Mouse (Mus musculus): ENCODE results near the gene Ms4a8a. TPM values are rescaled to one million over a fixed set of nuclear protein-coding genes. Genes with fewer than 3 reads are reported as not detected.

The Ms4a8a gene
- polyA plus RNA-seq, 1 experiment from 2014 or later: not detected

Other genes with a start within 250 kb of the Ms4a8a start
- 0.31 and 0.39 TPM in 2 replicates for gene Slc15a3, start 241.4 kb downstream of the Ms4a8a start, polyA plus RNA-seq (2015; fragmentation: Nextera tagmentation; extraction: Ambion mirVana)
- gene Tmem132a, start 211.2 kb downstream of the Ms4a8a start, polyA plus RNA-seq (2015; fragmentation: Nextera tagmentation; extraction: Ambion mirVana): 77.5 and 89.7 TPM in 2 replicates
- 93.6 and 105 TPM in 2 replicates for gene Tmem109, start 199.1 kb downstream of the Ms4a8a start, polyA plus RNA-seq (2015; fragmentation: Nextera tagmentation; extraction: Ambion mirVana)
- 48.1 and 49.4 TPM in 2 replicates for gene Prpf19, start 185.9 kb downstream of the Ms4a8a start, polyA plus RNA-seq (2015; fragmentation: Nextera tagmentation; extraction: Ambion mirVana)
- gene Zp1, start 160.5 kb downstream of the Ms4a8a start, polyA plus RNA-seq (2015; fragmentation: Nextera tagmentation; extraction: Ambion mirVana): not detected in 2 replicates
- gene Ptgdr2, start 143.9 kb downstream of the Ms4a8a start, polyA plus RNA-seq (2015; fragmentation: Nextera tagmentation; extraction: Ambion mirVana): 0.08 and 0.09 TPM in 2 replicates
- gene Ccdc86, start 131.8 kb downstream of the Ms4a8a start, polyA plus RNA-seq (2015; fragmentation: Nextera tagmentation; extraction: Ambion mirVana): 33.1 and 33.4 TPM in 2 replicates
- gene Ms4a10, start 106.4 kb downstream of the Ms4a8a start, polyA plus RNA-seq (2015; fragmentation: Nextera tagmentation; extraction: Ambion mirVana): 0.31 TPM in 1 of 2 replicates, not detected in the other
- not detected in 2 replicates for gene Ms4a15, start 87.9 kb downstream of the Ms4a8a start, polyA plus RNA-seq (2015; fragmentation: Nextera tagmentation; extraction: Ambion mirVana)
- not detected in 2 replicates for gene Ms4a18, start 63.1 kb downstream of the Ms4a8a start, polyA plus RNA-seq (2015; fragmentation: Nextera tagmentation; extraction: Ambion mirVana)
- gene 1700017D01Rik, start 49.8 kb upstream of the Ms4a8a start, polyA plus RNA-seq (2015; fragmentation: Nextera tagmentation; extraction: Ambion mirVana): not detected in 2 replicates
- gene 1700025F22Rik, start 84.2 kb upstream of the Ms4a8a start, polyA plus RNA-seq (2015; fragmentation: Nextera tagmentation; extraction: Ambion mirVana): not detected in 2 replicates
- gene Ms4a13, start 115.6 kb upstream of the Ms4a8a start, polyA plus RNA-seq (2015; fragmentation: Nextera tagmentation; extraction: Ambion mirVana): not detected in 2 replicates
- 0.09 TPM in 1 of 2 replicates, not detected in the other for gene Ms4a12, start 151.3 kb upstream of the Ms4a8a start, polyA plus RNA-seq (2015; fragmentation: Nextera tagmentation; extraction: Ambion mirVana)
- not detected in 2 replicates for gene Ms4a1, start 185.1 kb upstream of the Ms4a8a start, polyA plus RNA-seq (2015; fragmentation: Nextera tagmentation; extraction: Ambion mirVana)
- gene Ms4a5, start 202.8 kb upstream of the Ms4a8a start, polyA plus RNA-seq (2015; fragmentation: Nextera tagmentation; extraction: Ambion mirVana): not detected in 2 replicates
- gene Ms4a14, start 233.4 kb upstream of the Ms4a8a start, polyA plus RNA-seq (2015; fragmentation: Nextera tagmentation; extraction: Ambion mirVana): 0.06 TPM in 2 replicates

All from kidney, embryonic 15.5 days (tissue).